Mouse (Mus musculus): ENCODE measurements around the gene Itpr1.

- TF ChIP-seq CTCF (IDR thresholded peaks at IDR 0.05; ENCODE audit: extremely low read depth, insufficient read length, insufficient replicate concordance, low read depth, low read length) (no peak), POLR2A (IDR thresholded peaks at IDR 0.05; ENCODE audit: low read depth, low read length) (no peak)
Measured at GRCm38 (mm10) chr6:108204322-108204721, 8.6 kb upstream of the Itpr1 start.
